Mouse (Mus musculus) adrenal gland, postnatal 10 days (tissue): ENCODE data around the gene Olfr1513. TPM values are rescaled to one million over a fixed set of nuclear protein-coding genes. Genes with fewer than 3 reads are reported as not detected.
A peak's percentile ranks its signal among the peaks of the same experiment; 100 is the strongest.
"Not testable (repeated sequence)": the region's sequence is repeated elsewhere in the genome, so short reads cannot be mapped to it uniquely, and the experiment has no call there.

ENCODE experiments used
- DNase-seq: peaks from one replicate; pipeline ENCODE4 v3.0.0; 2021; ENCODE audit warnings: mixed read lengths
- total RNA-seq, 2 experiments: library from RNA; stranded (reverse); gene quantifications; 2 replicates each; pipeline ENCODE4 v1.2.3; 2021

Gene Olfr1513
- total RNA-seq, 2 experiments from 2014 or later, result not detected

GRCm38 (mm10) chr14:52310343-52310742 is 45.9 kb downstream of the Olfr1513 start:
- not testable (repeated sequence) for DNase-seq

GRCm38 (mm10) chr14:52306100-52306499 is 50.1 kb downstream of the Olfr1513 start:
- DNase-seq, result no peak

- DNase-seq, result peak; percentile 92
Observed at GRCm38 (mm10) chr14:52304644-52305271, 51.5 kb downstream of the Olfr1513 start, which contains the start of gene Mettl3. Gene Mettl3, minus strand, starts transcription at chr14:52305128.

GRCm38 (mm10) chr14:52303517-52303916 is 52.7 kb downstream of the Olfr1513 start:
- DNase-seq, result not testable (repeated sequence)

Other genes starting within 250 kb of the Olfr1513 start
- gene Rpgrip1, start 245.7 kb downstream of the Olfr1513 start, total RNA-seq, result 1 to 10 TPM in 1 of 2 experiments, under 1 TPM in 1; 0.42 to 1.3 TPM
- 10 to 100 TPM; 53.1 to 54.0 TPM for gene Supt16, start 159.0 kb downstream of the Olfr1513 start, total RNA-seq
- 100 to 1,000 TPM in 1 of 2 experiments, 10 to 100 TPM in 1; 71.0 to 103 TPM for gene Chd8, start 98.6 kb downstream of the Olfr1513 start, total RNA-seq
- 10 to 100 TPM; 41.7 to 52.8 TPM for gene Tox4, start 77.3 kb downstream of the Olfr1513 start, total RNA-seq
- gene Rab2b, start 76.9 kb downstream of the Olfr1513 start, total RNA-seq, result 10 to 100 TPM; 26.2 to 29.0 TPM
- gene Mettl3, start 51.3 kb downstream of the Olfr1513 start, total RNA-seq, result 10 to 100 TPM; 25.4 to 32.0 TPM
- gene Sall2, start 27.6 kb downstream of the Olfr1513 start, total RNA-seq, result 10 to 100 TPM in 1 of 2 experiments, 1 to 10 TPM in 1; 7.2 to 10.1 TPM
- gene Olfr1512, start 22.8 kb upstream of the Olfr1513 start, total RNA-seq, result not detected
- gene Olfr1511, start 41.0 kb upstream of the Olfr1513 start, total RNA-seq, result not detected
- gene Olfr1510, start 58.0 kb upstream of the Olfr1513 start, total RNA-seq, result not detected
- gene Olfr1509, start 86.6 kb upstream of the Olfr1513 start, total RNA-seq, result not detected
- not detected for gene Olfr1508, start 111.1 kb upstream of the Olfr1513 start, total RNA-seq
- gene Olfr1507, start 139.3 kb upstream of the Olfr1513 start, total RNA-seq, result not detected